Mouse (Mus musculus) lung, embryonic 14.5 days (tissue): ENCODE measurements around the gene Ncam1. TPM values are rescaled to one million over a fixed set of nuclear protein-coding genes. Genes with fewer than 3 reads are reported as not detected.

ENCODE experiments used
- ATAC-seq: fragments of 200-750 bp; cut with Nextera tagmentation; 2 replicates; pipeline ENCODE4 v1.8.0; 2017; ENCODE audit warnings: mild to moderate bottlenecking, moderate TSS enrichment, moderate library complexity; ENCODE audit not compliant: insufficient read depth
- DNase-seq: peaks from one replicate; pipeline ENCODE4 v3.0.0-alpha.2; 2015
- H3K27ac ChIP-seq: fragments of 300-500 bp; sonication (generic); 2 replicates; pipeline ENCODE4 v1.5.1; 2014; ENCODE audit warnings: low read depth, mild to moderate bottlenecking, moderate library complexity
- H3K27me3 ChIP-seq: fragments of 300-500 bp; sonication (generic); 2 replicates; pipeline ENCODE4 v1.6.1; 2014; ENCODE audit warnings: low read length, control low read depth; ENCODE audit not compliant: insufficient read depth
- H3K36me3 ChIP-seq: fragments of 300-500 bp; sonication (generic); 2 replicates; pipeline ENCODE4 v1.6.1; 2014; ENCODE audit warnings: control low read depth; ENCODE audit not compliant: insufficient read depth
- H3K4me1 ChIP-seq: fragments of 300-500 bp; sonication (generic); 2 replicates; pipeline ENCODE4 v1.6.1; 2014; ENCODE audit warnings: antibody characterized with exemption, control low read depth; ENCODE audit not compliant: insufficient read depth
- H3K4me2 ChIP-seq: fragments of 300-500 bp; sonication (generic); 2 replicates; pipeline ENCODE4 v1.6.1; 2014; ENCODE audit warnings: mild to moderate bottlenecking
- H3K4me3 ChIP-seq: fragments of 300-500 bp; sonication (generic); 2 replicates; pipeline ENCODE4 v1.5.1; 2014; ENCODE audit warnings: low read depth, low read length
- H3K9ac ChIP-seq: fragments of 300-500 bp; sonication (generic); 2 replicates; pipeline ENCODE4 v1.6.1; 2014
- H3K9me3 ChIP-seq: fragments of 300-500 bp; sonication (generic); 2 replicates; pipeline ENCODE4 v1.6.1; 2016; ENCODE audit warnings: low read depth, low read length, control low read depth
- CTCF ChIP-seq: IDR thresholded peaks from 2 replicates; pipeline ENCODE4 v1.5.1; 2016; ENCODE audit warnings: antibody characterized with exemption, low read depth
- WGBS: fragments of 180-500 bp; shearing (Covaris S2); extraction: QIAGEN DNeasy Blood & Tissue Kit; methylation state at CpG from one replicate; pipeline ENCODE4 v1.1.7; 2014; 5-methylcytosine and 5-hydroxymethylcytosine counted together
- polyA plus RNA-seq: library from polyadenylated mRNA; unstranded; fragments of >200 nt; fragmentation: Nextera tagmentation; extraction: Ambion mirVana; gene quantifications from 2 replicates; pipeline ENCODE4 v1.2.1, GENCODE M21; 2014

The Ncam1 gene
- polyA plus RNA-seq, 1 experiment from 2014 or later = 19.6 TPM

GRCm38 (mm10) chr9:49707646-49708045 lies 91.1 kb downstream of the Ncam1 start:
- Histone ChIP-seq H3K9ac (no peak overlapping the region), H3K4me2 (no peak overlapping the region), H3K27ac (no peak overlapping the region), H3K9me3 (no peaks in the 10 kb centered on the region), H3K4me3 (no peak overlapping the region), H3K4me1 (no peaks in the 10 kb centered on the region), H3K36me3 (no peaks in the 10 kb centered on the region), H3K27me3 (no peaks in the 10 kb centered on the region)
- no peak for DNase-seq
- no peak for TF ChIP-seq CTCF
- no peak for ATAC-seq

GRCm38 (mm10) chr9:49704196-49704967 lies 94.3 kb downstream of the Ncam1 start:
- no peak for ATAC-seq

GRCm38 (mm10) chr9:49695371-49695770 lies 103.4 kb downstream of the Ncam1 start:
- no peak overlapping the region for H3K27ac ChIP-seq
- no peak for TF ChIP-seq CTCF
- H3K27me3 ChIP-seq = no peaks in the 10 kb centered on the region
- DNase-seq (peak; percentile 7), ATAC-seq (no peak)
- no peak overlapping the region for H3K9ac ChIP-seq
- WGBS = 76% methylated on average over 7 of the region's 7 CpGs
- no peaks in the 10 kb centered on the region for H3K36me3 ChIP-seq
- H3K4me2 ChIP-seq = no peak overlapping the region
- no peaks in the 10 kb centered on the region for H3K4me1 ChIP-seq
- H3K4me3 ChIP-seq = no peak overlapping the region
- no peaks in the 10 kb centered on the region for H3K9me3 ChIP-seq

More at GRCm38 (mm10) chr9:49704196-49704967, 94.3 kb downstream of the Ncam1 start:
- no peak for TF ChIP-seq CTCF
- H3K9me3 ChIP-seq = no peaks in the 10 kb centered on the region
- H3K36me3 ChIP-seq = no peaks in the 10 kb centered on the region
- WGBS = 82% methylated on average over 9 of the region's 9 CpGs
- H3K27ac ChIP-seq = no peak overlapping the region
- no peak for DNase-seq
- no peak overlapping the region for H3K9ac ChIP-seq
- no peaks in the 10 kb centered on the region for H3K4me1 ChIP-seq
- no peak overlapping the region for H3K4me3 ChIP-seq
- no peak overlapping the region for H3K4me2 ChIP-seq
- no peaks in the 10 kb centered on the region for H3K27me3 ChIP-seq

GRCm38 (mm10) chr9:49692791-49693190 lies 105.9 kb downstream of the Ncam1 start:
- WGBS = 68% methylated on average over 11 of the region's 11 CpGs
- DNase-seq (no peak), ATAC-seq (no peak)
- H3K4me2 ChIP-seq = no peak overlapping the region
- H3K27me3 ChIP-seq = no peaks in the 10 kb centered on the region
- H3K36me3 ChIP-seq = no peaks in the 10 kb centered on the region
- TF ChIP-seq CTCF = no peak
- H3K4me3 ChIP-seq = no peak overlapping the region
- no peak overlapping the region for H3K9ac ChIP-seq
- H3K4me1 ChIP-seq = no peaks in the 10 kb centered on the region
- H3K27ac ChIP-seq = no peak overlapping the region
- H3K9me3 ChIP-seq = no peaks in the 10 kb centered on the region

GRCm38 (mm10) chr9:49691344-49691743 lies 107.4 kb downstream of the Ncam1 start:
- H3K27ac ChIP-seq = no peak overlapping the region
- H3K4me1 ChIP-seq = no peaks in the 10 kb centered on the region
- no peak for DNase-seq
- H3K9me3 ChIP-seq = no peaks in the 10 kb centered on the region
- WGBS = 70% methylated on average over 2 of the region's 2 CpGs
- no peaks in the 10 kb centered on the region for H3K27me3 ChIP-seq
- H3K36me3 ChIP-seq = no peaks in the 10 kb centered on the region
- H3K4me2 ChIP-seq = no peak overlapping the region
- ATAC-seq = no peak
- no peak for TF ChIP-seq CTCF
- H3K4me3 ChIP-seq = no peak overlapping the region
- no peak overlapping the region for H3K9ac ChIP-seq

- H3K27ac ChIP-seq = no peak overlapping the region
- ATAC-seq = no peak
- 65% methylated on average over 8 of the region's 8 CpGs for WGBS
- no peak overlapping the region for H3K4me3 ChIP-seq
- no peaks in the 10 kb centered on the region for H3K4me1 ChIP-seq
- TF ChIP-seq CTCF = no peak
- H3K36me3 ChIP-seq = no peaks in the 10 kb centered on the region
- no peaks in the 10 kb centered on the region for H3K27me3 ChIP-seq
- no peaks in the 10 kb centered on the region for H3K9me3 ChIP-seq
- H3K9ac ChIP-seq = no peak overlapping the region
- H3K4me2 ChIP-seq = no peak overlapping the region
- DNase-seq = peak; percentile 18
Observed at GRCm38 (mm10) chr9:49683566-49684273, 115.0 kb downstream of the Ncam1 start.

- no peak for TF ChIP-seq CTCF
- no peak for ATAC-seq
- Histone ChIP-seq H3K4me3 (no peak overlapping the region), H3K27ac (no peak overlapping the region), H3K27me3 (no peaks in the 10 kb centered on the region), H3K4me2 (no peak overlapping the region), H3K36me3 (no peaks in the 10 kb centered on the region), H3K9ac (no peak overlapping the region), H3K4me1 (no peaks in the 10 kb centered on the region), H3K9me3 (no peaks in the 10 kb centered on the region)
- 78% methylated on average over 7 of the region's 7 CpGs for WGBS
- DNase-seq = no peak
Observed at GRCm38 (mm10) chr9:49681848-49682469, 116.8 kb downstream of the Ncam1 start.
